Mouse (Mus musculus) intestine, embryonic 14.5 days (tissue): ENCODE data around the gene Gm20671. TPM values are rescaled to one million over a fixed set of nuclear protein-coding genes. Genes with fewer than 3 reads are reported as not detected.
A peak's percentile ranks its signal among the peaks of the same experiment; 100 is the strongest.
"Not testable (repeated sequence)": the region's sequence is repeated elsewhere in the genome, so short reads cannot be mapped to it uniquely, and the experiment has no call there.

Experiments
- ATAC-seq: fragments of 200-750 bp; cut with Nextera tagmentation; replicated peaks from 2 replicates; pipeline ENCODE4 v1.8.0; 2017; ENCODE audit warnings: low read depth, moderate number of reproducible peaks, moderate TSS enrichment, moderate library complexity; ENCODE audit not compliant: low FRiP score, low TSS enrichment
- DNase-seq: peaks from one replicate; pipeline ENCODE4 v3.0.0-alpha.2; 2018; ENCODE audit warnings: low spot score
- H3K27ac ChIP-seq: fragments of 300-500 bp; sonication (generic); 2 replicates; pipeline ENCODE4 v1.5.1; 2014; ENCODE audit warnings: low read depth, mild to moderate bottlenecking, control low read depth
- H3K27me3 ChIP-seq: fragments of 300-500 bp; sonication (generic); replicated peaks from 2 replicates; pipeline ENCODE4 v1.6.1; 2014; ENCODE audit warnings: low read length, control low read depth; ENCODE audit not compliant: control insufficient read depth, insufficient read depth
- H3K36me3 ChIP-seq: fragments of 300-500 bp; sonication (generic); 2 replicates; pipeline ENCODE4 v1.6.1; 2014; ENCODE audit warnings: low read length, control low read depth; ENCODE audit not compliant: control insufficient read depth, insufficient read depth
- H3K4me1 ChIP-seq: fragments of 300-500 bp; sonication (generic); replicated peaks from 2 replicates; pipeline ENCODE4 v1.6.1; 2014; ENCODE audit warnings: low read length, control low read depth, mixed read lengths; ENCODE audit not compliant: control insufficient read depth, insufficient read depth
- H3K4me2 ChIP-seq: fragments of 300-500 bp; sonication (generic); 2 replicates; pipeline ENCODE4 v1.6.1; 2014; ENCODE audit warnings: low read length
- H3K4me3 ChIP-seq: fragments of 300-500 bp; sonication (generic); 2 replicates; pipeline ENCODE4 v1.5.1; 2014; ENCODE audit warnings: low read depth, low read length, control low read depth, mixed read lengths
- H3K9ac ChIP-seq: fragments of 300-500 bp; sonication (generic); 2 replicates; pipeline ENCODE4 v1.6.1; 2014; ENCODE audit warnings: mild to moderate bottlenecking, low read length
- H3K9me3 ChIP-seq: fragments of 300-500 bp; sonication (generic); 2 replicates; pipeline ENCODE4 v1.6.1; 2016; ENCODE audit warnings: low read length, control low read depth; ENCODE audit not compliant: control insufficient read depth
- WGBS: fragments of 180-500 bp; shearing (Covaris S2); extraction: QIAGEN DNeasy Blood & Tissue Kit; methylation state at CpG from one replicate; pipeline ENCODE4 v1.1.7; 2014; 5-methylcytosine and 5-hydroxymethylcytosine counted together
- polyA plus RNA-seq: library from polyadenylated mRNA; unstranded; fragments of >200 nt; fragmentation: Nextera tagmentation; extraction: Ambion mirVana; gene quantifications from 2 replicates; pipeline ENCODE4 v1.2.1, GENCODE M21; 2014

Gm20671 gene
- polyA plus RNA-seq, 1 experiment from 2014 or later, result not detected

GRCm38 (mm10) chr5:32828766-32829165 lies 1.9 kb upstream of the Gm20671 start:
- peaks cover 77% of the 10 kb centered on the region for H3K36me3 ChIP-seq
- H3K4me1 ChIP-seq, DNase-seq, H3K27ac ChIP-seq, ATAC-seq, H3K9me3 ChIP-seq, H3K4me3 ChIP-seq, H3K27me3 ChIP-seq, H3K4me2 ChIP-seq, H3K9ac ChIP-seq: not testable (repeated sequence)
- 97% methylated on average over 1 of the region's 1 CpGs for WGBS

- Histone ChIP-seq H3K27me3 (no peaks in the 10 kb centered on the region), H3K4me1 (no peaks in the 10 kb centered on the region), H3K36me3 (peaks cover 57% of the 10 kb centered on the region), H3K4me2 (no peak overlapping the region), H3K27ac (no peak overlapping the region), H3K4me3 (no peak overlapping the region), H3K9ac (no peak overlapping the region), H3K9me3 (no peaks in the 10 kb centered on the region)
- no peak for ATAC-seq
- WGBS, result 93% methylated on average over 8 of the region's 8 CpGs
- no peak for DNase-seq
Measured at GRCm38 (mm10) chr5:32820471-32820870, 6.4 kb downstream of the Gm20671 start.

- Histone ChIP-seq H3K27ac (no peak overlapping the region), H3K9me3 (no peaks in the 10 kb centered on the region), H3K27me3 (no peaks in the 10 kb centered on the region), H3K4me2 (no peak overlapping the region), H3K36me3 (peaks cover 57% of the 10 kb centered on the region), H3K9ac (no peak overlapping the region), H3K4me1 (no peaks in the 10 kb centered on the region), H3K4me3 (no peak overlapping the region)
- 96% methylated on average over 4 of the region's 4 CpGs for WGBS
- no peak for DNase-seq
- ATAC-seq, result no peak
Measured at GRCm38 (mm10) chr5:32815396-32815795, 11.5 kb downstream of the Gm20671 start.

DNA sequence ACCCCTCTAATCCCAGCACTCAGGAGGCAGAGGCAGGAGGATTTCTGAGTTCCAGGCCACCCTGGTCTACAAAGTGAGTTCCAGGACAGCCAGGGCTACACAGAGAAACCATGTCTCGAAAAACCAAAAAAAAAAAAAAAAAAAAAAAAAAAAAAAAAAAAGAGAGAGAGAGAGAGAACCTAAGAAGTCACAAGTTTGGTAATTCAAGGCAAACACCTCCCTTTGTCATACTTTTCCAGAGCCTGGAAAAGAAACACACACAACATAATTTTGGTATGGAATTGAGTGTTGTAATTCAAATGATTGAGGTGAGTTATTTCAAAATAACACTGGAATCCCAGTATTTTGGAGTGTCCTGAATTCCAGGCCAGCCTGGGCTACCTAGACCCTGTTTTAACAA lies 40.5 kb downstream of the Gm20671 start:
- 85% methylated on average over 1 of the region's 1 CpGs for WGBS
- not testable (repeated sequence) for H3K9ac ChIP-seq, H3K27ac ChIP-seq, H3K4me3 ChIP-seq, H3K27me3 ChIP-seq, H3K4me2 ChIP-seq, H3K4me1 ChIP-seq, ATAC-seq, H3K9me3 ChIP-seq, DNase-seq
- H3K36me3 ChIP-seq, result peaks cover 11% of the 10 kb centered on the region; the same call in 1 of the 2 replicates

DNA sequence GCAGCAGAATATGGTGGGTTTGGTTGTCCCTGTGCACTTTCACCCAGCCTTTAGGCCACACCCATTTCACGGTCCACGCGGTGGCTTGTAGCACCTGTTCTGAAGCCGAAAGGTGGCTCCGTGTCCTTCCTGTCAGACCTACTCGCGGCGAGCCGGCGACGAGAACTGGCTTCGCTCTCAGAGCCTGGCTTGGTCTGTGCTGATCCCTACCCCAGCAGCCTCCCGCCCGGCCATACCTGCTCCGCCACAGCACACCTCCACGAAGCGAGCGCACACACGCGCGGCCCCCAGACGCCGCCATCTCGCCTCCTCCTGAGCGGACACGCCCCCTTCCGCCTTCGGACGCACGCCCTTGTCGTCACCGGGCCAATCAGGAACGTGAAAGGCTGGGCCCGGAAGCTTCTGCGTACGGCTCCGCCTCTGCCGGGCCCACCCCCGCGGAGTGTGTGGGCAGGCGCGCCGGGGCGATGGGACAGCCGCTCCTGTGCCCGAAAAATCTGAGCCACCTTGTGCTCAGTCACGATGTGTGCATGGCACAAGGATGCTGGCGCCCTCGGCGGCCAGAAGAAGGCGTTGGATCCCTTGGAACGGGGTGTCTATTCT lies 41.5 kb downstream of the Gm20671 start, which contains the start of gene Pisd:
Gene Pisd, minus strand, starts transcription at position 334 of the 603 bp plus-strand sequence.
- no peaks in the 10 kb centered on the region for H3K27me3 ChIP-seq
- H3K27ac ChIP-seq, result no peak within 1 kb of the TSS
- H3K4me1 ChIP-seq, result peaks cover 8% of the 10 kb centered on the region; the same call in 1 of the 2 replicates
- ATAC-seq (peak; percentile 98), DNase-seq (peak; percentile 94)
- peak within 1 kb of the TSS; percentile 74 for H3K9ac ChIP-seq
- H3K9me3 ChIP-seq, result no peaks in the 10 kb centered on the region
- H3K36me3 ChIP-seq, result 0 out of 2 replicates have a peak, but pooled peaks cover 8% of the 10 kb centered on the region
- peak within 1 kb of the TSS; percentile 90 for H3K4me3 ChIP-seq
- under 1% methylated on average over 52 of the region's 52 CpGs for WGBS
- H3K4me2 ChIP-seq, result peak within 1 kb of the TSS; percentile 91

- peak overlapping the region; percentile 74 for H3K9ac ChIP-seq
- 25% methylated on average over 5 of the region's 5 CpGs for WGBS
- peak overlapping the region; percentile 91 for H3K4me2 ChIP-seq
- 0 out of 2 replicates have a peak, but pooled peaks cover 8% of the 10 kb centered on the region for H3K36me3 ChIP-seq
- no peaks in the 10 kb centered on the region for H3K9me3 ChIP-seq
- ATAC-seq (no peak), DNase-seq (no peak)
- H3K27ac ChIP-seq, result no peak overlapping the region
- peak overlapping the region; percentile 90 for H3K4me3 ChIP-seq
- H3K27me3 ChIP-seq, result no peaks in the 10 kb centered on the region
- H3K4me1 ChIP-seq, result peaks cover 8% of the 10 kb centered on the region; the same call in 1 of the 2 replicates
Measured at GRCm38 (mm10) chr5:32784726-32785125, 42.2 kb downstream of the Gm20671 start.

GRCm38 (mm10) chr5:32781596-32781995 lies 45.3 kb downstream of the Gm20671 start:
- no peak overlapping the region for H3K4me2 ChIP-seq
- no peak for ATAC-seq
- H3K9ac ChIP-seq, result no peak overlapping the region
- no peaks in the 10 kb centered on the region for H3K27me3 ChIP-seq
- 0 out of 2 replicates have a peak, but pooled peaks cover 3% of the 10 kb centered on the region for H3K36me3 ChIP-seq
- H3K27ac ChIP-seq, result no peak overlapping the region
- H3K4me3 ChIP-seq, result no peak overlapping the region
- no peak for DNase-seq
- peaks cover 8% of the 10 kb centered on the region; the same call in 1 of the 2 replicates for H3K4me1 ChIP-seq
- no peaks in the 10 kb centered on the region for H3K9me3 ChIP-seq
- 92% methylated on average over 5 of the region's 5 CpGs for WGBS

GRCm38 (mm10) chr5:32778168-32778567 lies 48.7 kb downstream of the Gm20671 start:
- Histone ChIP-seq H3K27ac (no peak overlapping the region), H3K9me3 (no peaks in the 10 kb centered on the region), H3K9ac (no peak overlapping the region), H3K36me3 (peaks cover 13% of the 10 kb centered on the region), H3K4me1 (no peaks in the 10 kb centered on the region), H3K4me2 (no peak overlapping the region), H3K4me3 (no peak overlapping the region), H3K27me3 (no peaks in the 10 kb centered on the region)
- WGBS, result 84% methylated on average over 3 of the region's 3 CpGs
- ATAC-seq, result no peak
- no peak for DNase-seq

GRCm38 (mm10) chr5:32772361-32772760 lies 54.5 kb downstream of the Gm20671 start:
- H3K4me3 ChIP-seq, result no peak overlapping the region
- DNase-seq, result no peak
- WGBS, result 82% methylated on average over 2 of the region's 2 CpGs
- no peaks in the 10 kb centered on the region for H3K27me3 ChIP-seq
- H3K9ac ChIP-seq, result no peak overlapping the region
- peaks cover 20% of the 10 kb centered on the region for H3K36me3 ChIP-seq
- no peaks in the 10 kb centered on the region for H3K9me3 ChIP-seq
- H3K4me2 ChIP-seq, result no peak overlapping the region
- no peak for ATAC-seq
- H3K4me1 ChIP-seq, result no peaks in the 10 kb centered on the region
- no peak overlapping the region for H3K27ac ChIP-seq
